Mouse (Mus musculus) bone marrow macrophage, adult 2 months (primary cell): ENCODE measurements around the gene Adamts17. TPM values are rescaled to one million over a fixed set of nuclear protein-coding genes. Genes with fewer than 3 reads are reported as not detected.

Experiments used
- H3K27ac ChIP-seq: 2 replicates; pipeline ENCODE4 v1.5.1; 2012; ENCODE audit warnings: low read depth, low read length; ENCODE audit not compliant: insufficient read depth
- H3K4me1 ChIP-seq: 2 replicates; pipeline ENCODE4 v1.6.1; 2012; ENCODE audit warnings: low read length; ENCODE audit not compliant: control insufficient read depth, insufficient read depth
- H3K4me3 ChIP-seq: 2 replicates; pipeline ENCODE4 v1.5.1; 2012; ENCODE audit warnings: mild to moderate bottlenecking, low read length, moderate library complexity; ENCODE audit not compliant: insufficient read depth
- CTCF ChIP-seq: IDR thresholded peaks from 2 replicates; pipeline ENCODE4 v1.5.1; 2012; ENCODE audit warnings: low read depth, mild to moderate bottlenecking, low read length, moderate library complexity
- POLR2A ChIP-seq: IDR thresholded peaks from 2 replicates; pipeline ENCODE4 v1.6.1; 2012; ENCODE audit warnings: mild to moderate bottlenecking, low read depth, low read length, borderline replicate concordance
- polyA plus RNA-seq: library from polyadenylated mRNA; stranded (reverse); fragments of >200 nt; gene quantifications from 2 replicates; pipeline ENCODE4 v1.2.4, GENCODE M21; 2012; ENCODE audit not compliant: missing spikeins, insufficient read depth, insufficient read length

Adamts17 gene
- polyA plus RNA-seq, 1 experiment = not detected

- Histone ChIP-seq H3K4me3 (no peak overlapping the region), H3K4me1 (no peaks in the 10 kb centered on the region), H3K27ac (no peak overlapping the region)
- TF ChIP-seq CTCF = no peak
- TF ChIP-seq POLR2A = no peak
Measured at GRCm38 (mm10) chr7:66940761-66941160, 101.2 kb downstream of the Adamts17 start.

- Histone ChIP-seq H3K27ac (no peak overlapping the region), H3K4me3 (no peak overlapping the region), H3K4me1 (peaks cover 5% of the 10 kb centered on the region)
- TF ChIP-seq POLR2A (no peak), CTCF (no peak)
Measured at GRCm38 (mm10) chr7:66949006-66949405, 109.5 kb downstream of the Adamts17 start.

DNA sequence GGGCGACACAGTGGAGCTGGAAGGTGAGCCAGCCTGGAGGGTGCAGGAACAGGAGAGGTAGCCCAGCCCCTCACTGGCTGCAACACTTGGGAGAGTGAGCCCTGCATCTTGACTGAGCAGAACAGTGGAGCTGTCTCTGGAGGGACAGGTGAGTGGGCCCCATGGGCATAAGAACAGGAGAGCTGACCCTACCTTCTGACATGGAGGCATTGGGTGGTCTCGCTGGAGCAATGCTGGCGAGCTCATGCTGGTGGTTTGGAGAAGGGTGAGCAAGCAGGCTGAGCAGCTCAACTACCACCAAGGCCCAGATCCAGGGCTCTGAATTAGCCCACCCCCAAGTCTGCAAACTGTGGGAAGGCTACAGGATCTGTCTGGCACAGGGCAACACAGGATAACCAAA, 113.4 kb downstream of the Adamts17 start:
- Histone ChIP-seq H3K4me3 (no peak overlapping the region), H3K27ac (no peak overlapping the region), H3K4me1 (peaks cover 26% of the 10 kb centered on the region)
- TF ChIP-seq POLR2A (no peak), CTCF (no peak)

DNA sequence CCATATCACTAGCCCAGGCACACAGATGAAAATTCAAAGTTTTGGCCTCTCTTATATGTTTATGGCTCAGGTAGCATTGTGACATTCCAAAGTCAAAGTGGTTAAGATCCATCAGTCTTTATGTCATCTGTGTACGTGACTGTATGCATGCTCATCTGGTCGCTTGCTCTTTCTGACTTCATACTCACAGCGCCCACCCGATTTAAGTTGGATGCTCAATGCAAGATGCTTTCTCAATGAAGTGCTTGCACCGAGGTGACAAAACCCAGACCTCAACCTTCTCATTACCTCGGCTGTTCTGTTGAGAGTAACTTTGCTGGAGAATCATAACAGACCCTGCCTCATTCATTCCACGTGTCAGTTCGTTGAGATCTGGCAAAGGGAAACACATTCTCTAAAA, 114.5 kb downstream of the Adamts17 start:
- H3K4me3 ChIP-seq = no peak overlapping the region
- no peak for TF ChIP-seq CTCF
- no peak for TF ChIP-seq POLR2A
- no peak overlapping the region for H3K27ac ChIP-seq
- H3K4me1 ChIP-seq = peaks cover 26% of the 10 kb centered on the region

- TF ChIP-seq CTCF = no peak
- Histone ChIP-seq H3K4me1 (peaks cover 26% of the 10 kb centered on the region), H3K4me3 (no peak overlapping the region), H3K27ac (peak overlapping the region; percentile 13; the same call in 1 of the 2 replicates)
Measured at GRCm38 (mm10) chr7:66954723-66955122, 115.2 kb downstream of the Adamts17 start.

GRCm38 (mm10) chr7:66955455-66955919, 116.0 kb downstream of the Adamts17 start:
- Histone ChIP-seq H3K4me1 (peaks cover 26% of the 10 kb centered on the region), H3K4me3 (no peak overlapping the region), H3K27ac (peak overlapping the region; percentile 8; the same call in 1 of the 2 replicates)
- TF ChIP-seq CTCF = no peak
- TF ChIP-seq POLR2A = no peak

GRCm38 (mm10) chr7:66955978-66956377, 116.4 kb downstream of the Adamts17 start:
- no peak for TF ChIP-seq POLR2A
- no peak for TF ChIP-seq CTCF
- Histone ChIP-seq H3K4me3 (no peak overlapping the region), H3K27ac (no peak overlapping the region), H3K4me1 (peaks cover 26% of the 10 kb centered on the region)

GRCm38 (mm10) chr7:66957764-66958163, 118.2 kb downstream of the Adamts17 start:
- Histone ChIP-seq H3K4me3 (no peak overlapping the region), H3K4me1 (peaks cover 26% of the 10 kb centered on the region), H3K27ac (no peak overlapping the region)
- no peak for TF ChIP-seq CTCF
- no peak for TF ChIP-seq POLR2A

GRCm38 (mm10) chr7:66960246-66961033, 120.9 kb downstream of the Adamts17 start:
- peaks cover 8% of the 10 kb centered on the region for H3K4me1 ChIP-seq
- TF ChIP-seq CTCF (no peak), POLR2A (no peak)
- no peak overlapping the region for H3K4me3 ChIP-seq
- H3K27ac ChIP-seq = no peak overlapping the region

- no peak overlapping the region for H3K4me3 ChIP-seq
- H3K4me1 ChIP-seq = no peaks in the 10 kb centered on the region
- H3K27ac ChIP-seq = no peak overlapping the region
- TF ChIP-seq CTCF (no peak), POLR2A (no peak)
Measured at GRCm38 (mm10) chr7:66962736-66963135, 123.2 kb downstream of the Adamts17 start.
